ENCODE assay signal across 18 mouse cellular contexts in the genomic region with DNA sequence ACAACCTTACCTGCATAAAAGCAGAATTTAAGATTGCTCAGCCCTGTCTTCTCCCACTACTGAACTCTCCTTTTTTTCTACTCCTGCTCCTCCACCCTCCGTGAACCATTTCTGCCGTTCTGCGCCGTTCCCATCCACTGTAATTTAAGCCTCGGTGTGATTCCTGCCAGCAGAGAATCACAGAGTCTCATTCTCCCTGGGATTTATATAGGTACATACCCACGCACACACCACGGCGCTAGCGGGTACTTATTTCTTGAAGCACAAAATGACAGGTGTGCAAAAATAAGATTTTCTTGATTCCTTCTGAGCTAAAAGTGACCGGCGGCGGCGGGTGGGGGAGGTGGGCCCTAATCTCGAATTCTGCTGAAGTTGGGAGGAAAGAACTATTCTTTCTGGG.
DNase-seq lines count a peak whose midpoint lies in the region; ATAC-seq and TF ChIP-seq lines count a peak whose summit lies in the region.
"Had no signal": no experiment of that assay in that cellular context is flagged by ENCODE, and none has a peak within 500 bp of the region (broad histone marks: within the 10 kb centered on the region; RNA-seq: fewer than 3 reads in every experiment).

No protein-coding gene starts in this region.

- intact Hi-C loops in left cerebral cortex, postnatal 36 days (cut with DNase I): no loop called here

- peaks cover 4% of the 10 kb centered on the region; the same call in 1 of the 2 replicates for H3K4me1 ChIP-seq in intestine, embryonic 16.5 days (ENCODE audit: control insufficient read depth, insufficient read depth, low read length)
- H3K4me1 ChIP-seq: embryonic facial prominence, embryonic 15.5 days; liver, embryonic 15.5 days had no signal

- TF ChIP-seq POLR2A in brain, embryonic 14.5 days (IDR thresholded peaks at IDR 0.05; ENCODE audit: borderline replicate concordance, extremely low read depth, insufficient read depth, insufficient read length, poor library complexity, severe bottlenecking): no peak

- H3K9me3 ChIP-seq in intestine, embryonic 16.5 days (ENCODE audit: control insufficient read depth, low read length): no peaks in the 10 kb centered on the region
- H3K9me3 ChIP-seq: embryonic facial prominence, embryonic 15.5 days; liver, embryonic 15.5 days had no signal

- H3K36me3 ChIP-seq in intestine, embryonic 16.5 days (ENCODE audit: control insufficient read depth, insufficient read depth, low read length): no peaks in the 10 kb centered on the region
- H3K36me3 ChIP-seq: embryonic facial prominence, embryonic 15.5 days; liver, embryonic 15.5 days had no signal

- DNase-seq in right cerebral cortex, adult 2 months (ENCODE audit: low spot score in 2 of 2): peak; percentile 48 to 55
- DNase-seq in right cerebral cortex, postnatal 14 days: no peak
- peak; percentile 34 for DNase-seq in brain, embryonic 14.5 days (ENCODE audit: low read depth)
- DNase-seq in left cerebral cortex, postnatal 36 days (ENCODE audit: low spot score in 2 of 2): peak; percentile 40 to 61
- no peak for DNase-seq in layer of hippocampus, postnatal 25 days (ENCODE audit: extremely low spot score in 1 of 2, low spot score in 1 of 2)
- DNase-seq in heart, postnatal 4 days: no peak
- DNase-seq: adrenal gland, postnatal 25 days; cerebellum, adult 9-10 months; gastrocnemius, adult 2 months; heart, adult 18-20 months; kidney, adult 8-10 months; kidney, postnatal 36 days; layer of hippocampus, adult 9-11 months; thymus, adult 18-20 months had no signal

- H3K27ac ChIP-seq in intestine, embryonic 16.5 days (ENCODE audit: low read length): no peak overlapping the region
- H3K27ac ChIP-seq: embryonic facial prominence, embryonic 15.5 days; gastrocnemius, adult 2 months; liver, embryonic 15.5 days had no signal

- no peak for TF ChIP-seq CTCF in brain, embryonic 14.5 days (IDR thresholded peaks at IDR 0.05; ENCODE audit: borderline replicate concordance, extremely low read depth, insufficient read depth, insufficient read length)

- no peak overlapping the region for H3K9ac ChIP-seq in intestine, embryonic 16.5 days (ENCODE audit: low read depth, low read length)
- H3K9ac ChIP-seq: embryonic facial prominence, embryonic 15.5 days; liver, embryonic 15.5 days had no signal

- H3K4me3 ChIP-seq in intestine, embryonic 16.5 days (ENCODE audit: low read length): no peak overlapping the region
- H3K4me3 ChIP-seq: embryonic facial prominence, embryonic 15.5 days; gastrocnemius, adult 2 months; liver, embryonic 15.5 days had no signal

- 91% methylated on average over 14 of the region's 14 CpGs for WGBS in intestine, embryonic 16.5 days

- H3K27me3 ChIP-seq in intestine, embryonic 16.5 days (replicated peaks; ENCODE audit: control insufficient read depth, insufficient read depth, low read length): no peaks in the 10 kb centered on the region
- H3K27me3 ChIP-seq: embryonic facial prominence, embryonic 15.5 days; liver, embryonic 15.5 days had no signal

- H3K4me2 ChIP-seq in intestine, embryonic 16.5 days (ENCODE audit: low read depth, low read length): no peak overlapping the region
- H3K4me2 ChIP-seq: embryonic facial prominence, embryonic 15.5 days; liver, embryonic 15.5 days had no signal

- ATAC-seq in intestine, embryonic 16.5 days: no peak
- ATAC-seq: lung, postnatal 0 days had no signal

Comparison
In these comparisons a context has a peak if more than half of its experiments do, and no peak if none do; other contexts are left out.
1. DNase-seq: peak in right cerebral cortex, adult 2 months (2 of 2), brain, embryonic 14.5 days (single experiment) and left cerebral cortex, postnatal 36 days (2 of 2); none in right cerebral cortex, postnatal 14 days (single experiment), layer of hippocampus, postnatal 25 days (0 of 2) and heart, postnatal 4 days (single experiment).